Mouse (Mus musculus): ENCODE data around the gene Vmn2r16. TPM values are rescaled to one million over a fixed set of nuclear protein-coding genes. Genes with fewer than 3 reads are reported as not detected.

Vmn2r16 gene
- polyA plus RNA-seq (2012; rRNA removed) = not detected in 2 replicates

DNA sequence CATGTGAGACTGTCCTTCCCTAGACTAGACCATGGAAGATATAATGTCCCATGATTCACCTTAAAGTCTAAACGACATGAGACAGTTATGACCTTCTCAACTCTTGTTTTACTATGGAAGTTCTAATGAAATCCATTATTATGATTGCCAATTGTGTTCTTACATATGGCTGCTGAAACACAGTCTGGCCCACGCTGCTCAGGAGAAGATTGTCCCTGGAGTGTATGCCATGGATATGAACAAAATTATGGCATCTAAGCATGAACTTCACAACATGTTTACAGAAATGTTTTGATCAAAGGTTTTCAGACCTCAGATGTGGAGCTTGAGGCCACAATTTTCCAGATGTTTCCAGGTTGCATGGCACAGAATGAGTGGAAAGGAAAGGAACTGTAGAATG lies at the start of gene Vmn2r16:
Vmn2r16 (plus strand) TSS at position 301 of the 400 bp plus-strand sequence.
- TF ChIP-seq POLR2A (IDR thresholded peaks at IDR 0.05; ENCODE audit: control insufficient read depth, extremely low read depth, insufficient read depth, low read length, poor library complexity) (no peak), CTCF (IDR thresholded peaks at IDR 0.05; ENCODE audit: borderline replicate concordance, control insufficient read depth, extremely low read depth, insufficient read depth, low read length, poor library complexity) (no peak)
- DNase-seq = no peak
- H3K4me1 ChIP-seq (replicated peaks; ENCODE audit: control insufficient read depth, insufficient read depth, low read length) = no peaks in the 10 kb centered on the region
- H3K27ac ChIP-seq (ENCODE audit: control insufficient read depth, insufficient read depth, low read length) = no peak within 1 kb of the TSS
- no peak within 1 kb of the TSS for H3K4me3 ChIP-seq (ENCODE audit: control insufficient read depth, insufficient read depth, low read length)
- 65% methylated on average over 2 of the region's 2 CpGs for WGBS
- no peaks in the 10 kb centered on the region for H3K27me3 ChIP-seq (ENCODE audit: control insufficient read depth, insufficient read depth, low read length)
- no peaks in the 10 kb centered on the region for H3K36me3 ChIP-seq (ENCODE audit: control insufficient read depth, insufficient read depth, low read length)

DNA sequence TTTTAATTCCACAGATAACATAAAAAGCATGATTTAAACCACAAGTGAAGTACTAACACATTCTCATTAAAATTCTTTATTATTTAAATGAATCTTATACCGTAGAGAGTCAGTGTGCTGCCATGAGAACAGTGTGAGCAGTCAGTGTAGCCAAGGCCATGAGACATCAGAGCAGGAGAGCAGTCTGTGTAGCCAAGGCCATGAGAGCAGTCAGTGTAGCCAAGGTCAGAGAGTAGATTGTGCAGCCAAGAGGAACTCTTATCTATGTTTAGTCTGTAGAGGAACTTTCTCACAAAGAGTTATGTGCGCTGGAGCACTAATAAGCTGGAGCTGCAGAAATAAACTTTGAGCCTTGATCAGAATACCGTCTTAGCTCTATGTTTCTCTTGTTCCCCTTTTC lies 35.3 kb upstream of the Vmn2r16 start:
- DNase-seq = no peak
- no peak overlapping the region for H3K4me3 ChIP-seq (ENCODE audit: control insufficient read depth, insufficient read depth, low read length)
- no peak for TF ChIP-seq POLR2A (IDR thresholded peaks at IDR 0.05; ENCODE audit: control insufficient read depth, extremely low read depth, insufficient read depth, low read length, poor library complexity)
- no peak for TF ChIP-seq CTCF (IDR thresholded peaks at IDR 0.05; ENCODE audit: borderline replicate concordance, control insufficient read depth, extremely low read depth, insufficient read depth, low read length, poor library complexity)
- no peaks in the 10 kb centered on the region for H3K36me3 ChIP-seq (ENCODE audit: control insufficient read depth, insufficient read depth, low read length)
- no peak overlapping the region for H3K27ac ChIP-seq (ENCODE audit: control insufficient read depth, insufficient read depth, low read length)
- WGBS = 88% methylated on average over 3 of the region's 3 CpGs
- no peaks in the 10 kb centered on the region for H3K4me1 ChIP-seq (replicated peaks; ENCODE audit: control insufficient read depth, insufficient read depth, low read length)
- H3K27me3 ChIP-seq (ENCODE audit: control insufficient read depth, insufficient read depth, low read length) = no peaks in the 10 kb centered on the region

DNA sequence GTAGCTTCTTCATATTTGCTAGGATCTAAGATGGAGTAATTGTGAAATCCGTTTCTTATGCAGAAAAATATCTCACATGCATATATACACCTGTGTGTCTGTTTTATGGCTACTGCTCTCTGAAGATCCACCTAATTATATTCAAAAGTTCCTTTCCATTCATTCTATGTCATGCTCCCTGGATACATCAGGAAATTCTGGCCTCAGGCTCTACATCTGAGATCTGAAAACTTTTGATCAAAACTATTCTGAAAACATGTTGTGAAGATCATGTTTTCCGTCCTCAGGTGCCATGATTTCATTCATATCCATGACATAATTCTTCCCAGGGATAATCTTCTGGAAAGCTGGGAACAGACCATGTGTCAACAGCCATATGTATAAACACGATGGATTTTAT lies 32.4 kb upstream of the Vmn2r16 start, which contains the start of gene Vmn2r15:
Vmn2r15 (minus strand) TSS at position 101 of the 400 bp plus-strand sequence.
- Histone ChIP-seq H3K4me3 (ENCODE audit: control insufficient read depth, insufficient read depth, low read length) (no peak within 1 kb of the TSS), H3K27ac (ENCODE audit: control insufficient read depth, insufficient read depth, low read length) (no peak within 1 kb of the TSS), H3K27me3 (ENCODE audit: control insufficient read depth, insufficient read depth, low read length) (no peaks in the 10 kb centered on the region), H3K36me3 (ENCODE audit: control insufficient read depth, insufficient read depth, low read length) (no peaks in the 10 kb centered on the region), H3K4me1 (replicated peaks; ENCODE audit: control insufficient read depth, insufficient read depth, low read length) (no peaks in the 10 kb centered on the region)
- WGBS = 75% methylated on average over 3 of the region's 3 CpGs
- DNase-seq = no peak
- TF ChIP-seq POLR2A (IDR thresholded peaks at IDR 0.05; ENCODE audit: control insufficient read depth, extremely low read depth, insufficient read depth, low read length, poor library complexity) = no peak
- TF ChIP-seq CTCF (IDR thresholded peaks at IDR 0.05; ENCODE audit: borderline replicate concordance, control insufficient read depth, extremely low read depth, insufficient read depth, low read length, poor library complexity) = no peak

DNA sequence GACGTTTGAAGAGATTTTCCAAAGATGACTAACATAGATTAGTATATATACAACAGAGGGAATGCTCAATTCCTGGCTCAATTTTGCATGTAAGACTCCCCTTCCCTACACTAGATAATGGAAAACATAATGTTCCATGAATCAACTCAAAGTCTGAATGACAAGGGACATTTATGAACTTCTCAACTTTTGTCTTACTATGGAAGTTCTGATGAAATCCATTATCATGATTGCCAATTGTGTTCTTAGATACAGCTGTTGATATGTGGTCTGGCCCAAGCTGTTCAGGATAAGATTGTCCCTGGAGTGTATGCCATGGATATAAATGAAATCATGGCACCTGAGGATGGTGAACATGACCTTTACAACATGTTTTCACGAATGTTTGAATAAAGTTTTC lies 89.4 kb downstream of the Vmn2r16 start, which contains the start of gene Vmn2r17:
Vmn2r17 (plus strand) TSS at position 301 of the 400 bp plus-strand sequence.
- DNase-seq = no peak
- H3K27ac ChIP-seq (ENCODE audit: control insufficient read depth, insufficient read depth, low read length) = no peak within 1 kb of the TSS
- no peaks in the 10 kb centered on the region for H3K27me3 ChIP-seq (ENCODE audit: control insufficient read depth, insufficient read depth, low read length)
- H3K4me3 ChIP-seq (ENCODE audit: control insufficient read depth, insufficient read depth, low read length) = no peak within 1 kb of the TSS
- no peaks in the 10 kb centered on the region for H3K4me1 ChIP-seq (replicated peaks; ENCODE audit: control insufficient read depth, insufficient read depth, low read length)
- no peaks in the 10 kb centered on the region for H3K36me3 ChIP-seq (ENCODE audit: control insufficient read depth, insufficient read depth, low read length)
- 64% methylated on average over 2 of the region's 2 CpGs for WGBS
- no peak for TF ChIP-seq POLR2A (IDR thresholded peaks at IDR 0.05; ENCODE audit: control insufficient read depth, extremely low read depth, insufficient read depth, low read length, poor library complexity)
- TF ChIP-seq CTCF (IDR thresholded peaks at IDR 0.05; ENCODE audit: borderline replicate concordance, control insufficient read depth, extremely low read depth, insufficient read depth, low read length, poor library complexity) = no peak

Other genes with a start within 250 kb of the Vmn2r16 start
- not detected in 2 replicates for gene Vmn2r12, start 232.2 kb upstream of the Vmn2r16 start, polyA plus RNA-seq (2012; rRNA removed)
- not detected in 2 replicates for gene Vmn2r13, start 138.0 kb upstream of the Vmn2r16 start, polyA plus RNA-seq (2012; rRNA removed)
- not detected in 2 replicates for gene Vmn2r14, start 105.5 kb upstream of the Vmn2r16 start, polyA plus RNA-seq (2012; rRNA removed)
- not detected in 2 replicates for gene Vmn2r15, start 32.5 kb upstream of the Vmn2r16 start, polyA plus RNA-seq (2012; rRNA removed)
- not detected in 2 replicates for gene Vmn2r17, start 89.5 kb downstream of the Vmn2r16 start, polyA plus RNA-seq (2012; rRNA removed)
- 54.4 and 57.9 TPM in 2 replicates for gene Crlf2, start 228.8 kb downstream of the Vmn2r16 start, polyA plus RNA-seq (2012; rRNA removed)